Mouse (Mus musculus) cerebellum, adult 11-12 months (tissue): ENCODE data around the gene Vangl2.

Source experiments
- DNase-seq: peaks from one replicate; pipeline ENCODE4 v3.0.0; 2022

The Vangl2 gene

DNA sequence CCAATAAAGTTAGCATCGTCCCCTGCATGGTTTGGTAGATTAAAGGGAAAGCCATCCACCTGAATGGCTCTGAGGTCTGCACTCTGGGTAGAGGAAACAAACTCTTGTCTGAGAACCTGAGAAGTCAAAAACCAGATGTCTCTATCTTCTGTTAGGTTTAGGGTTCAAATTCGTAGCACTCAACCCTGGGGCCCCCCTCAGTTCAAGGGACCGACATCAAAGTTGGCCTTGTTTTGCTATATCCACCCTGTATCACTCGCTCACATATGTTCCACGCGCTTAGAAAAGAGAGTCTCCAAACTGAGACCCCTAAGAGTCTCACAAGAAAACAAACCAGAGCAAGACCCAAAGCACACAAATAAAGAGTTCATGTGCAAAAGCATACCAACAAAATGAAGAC, 66.5 kb downstream of the Vangl2 start:
- no peak for DNase-seq

DNA sequence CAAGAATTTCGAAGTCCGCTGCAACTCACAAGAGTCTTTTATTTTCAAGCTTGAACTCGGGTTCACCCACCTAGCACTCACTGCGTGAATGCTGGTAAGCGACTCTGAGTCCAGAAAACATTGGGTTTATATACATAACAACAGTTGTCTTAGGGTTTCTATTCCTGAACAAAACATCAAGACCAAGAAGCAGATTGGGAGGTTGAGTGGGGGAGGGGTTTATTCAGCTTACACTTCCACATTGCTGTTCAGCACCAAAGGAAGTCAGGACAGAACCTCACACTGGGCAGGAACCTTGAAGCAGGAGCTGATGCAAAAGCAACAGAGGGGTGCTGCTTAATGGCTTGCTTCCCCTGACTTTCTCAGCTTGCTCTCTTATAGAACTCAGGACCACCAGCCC, 67.5 kb downstream of the Vangl2 start:
- DNase-seq: no peak

DNA sequence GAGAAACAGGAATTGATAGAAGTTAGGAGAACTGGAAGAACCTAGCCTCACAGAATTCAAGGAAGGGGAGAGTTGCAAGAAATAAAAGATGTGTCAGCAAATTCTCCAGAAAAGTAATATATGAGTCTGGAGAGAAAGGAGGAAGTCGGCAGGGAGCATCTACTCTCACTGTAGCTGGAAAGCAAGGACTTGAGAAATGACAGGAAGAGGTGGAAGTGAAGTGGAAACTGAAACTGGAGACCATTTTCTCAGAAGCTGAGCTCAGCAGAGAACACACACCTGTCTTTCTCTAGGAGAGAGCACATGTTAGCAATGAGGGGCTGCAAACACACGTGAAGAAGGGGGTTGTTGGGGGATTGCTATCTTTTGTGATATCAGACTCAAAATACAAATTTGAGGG, 70.8 kb downstream of the Vangl2 start:
- no peak for DNase-seq

DNA sequence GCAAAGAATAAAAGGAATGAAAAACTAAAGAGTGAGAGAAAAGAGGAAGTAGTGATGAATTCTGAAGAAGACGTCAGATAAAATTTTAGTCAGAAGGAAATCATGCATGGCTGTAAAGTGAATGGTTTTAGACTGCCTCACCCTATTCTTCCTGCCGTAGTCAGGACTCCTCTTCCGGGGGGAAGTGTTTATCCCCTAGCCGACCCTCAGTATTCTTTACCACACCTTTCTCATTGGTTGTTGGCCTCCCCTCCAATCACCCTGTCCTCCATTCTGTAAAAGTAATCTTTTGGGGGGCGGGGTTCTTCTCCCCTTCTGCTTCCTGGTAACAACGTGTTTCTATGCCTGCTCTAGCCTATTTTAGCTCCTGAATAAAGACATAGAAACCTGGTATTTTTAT, 73.2 kb downstream of the Vangl2 start:
- DNase-seq: no peak
